Mouse (Mus musculus) sigmoid colon, adult 10 weeks (tissue): Measurements from ENCODE around the gene Spice1. TPM values are rescaled to one million over a fixed set of nuclear protein-coding genes. Genes with fewer than 3 reads are reported as not detected.

Experiments
- polyA plus RNA-seq: library from polyadenylated mRNA; stranded (reverse); fragments of 350-450 nt; fragmentation: Illumina TruSeq; extraction: RNeasy Lipid Tissue Mini Kit (QIAGEN cat#74804); gene quantifications from one replicate; pipeline ENCODE4 v1.2.3, GENCODE M21; 2014; ENCODE audit warnings: low read depth, low replicate concordance

Gene Spice1
- polyA plus RNA-seq: 33.8 TPM

GRCm38 (mm10) chr16:44347071-44347901 is at the start of gene Spice1:
TSS of gene Spice1 (plus strand) at chr16:44347121.

GRCm38 (mm10) chr16:44332861-44333284 is 14.0 kb upstream of the Spice1 start, which contains the start of gene Sidt1:
TSS of gene Sidt1 (minus strand) at chr16:44333196.

GRCm38 (mm10) chr16:44394577-44395243 is 47.8 kb downstream of the Spice1 start, which contains the start of gene Cfap44:
TSS of gene Cfap44 (plus strand) at chr16:44394796.

Other genes starting within 250 kb of the Spice1 start
- gene Atp6v1a, start 207.4 kb upstream of the Spice1 start, polyA plus RNA-seq: 99.0 TPM
- gene Naa50, start 207.3 kb upstream of the Spice1 start, polyA plus RNA-seq: 255 TPM
- 79.6 TPM for gene Usf3, start 173.9 kb upstream of the Spice1 start, polyA plus RNA-seq
- 13.2 TPM for gene Sidt1, start 13.9 kb upstream of the Spice1 start, polyA plus RNA-seq
- gene Cfap44, start 47.7 kb downstream of the Spice1 start, polyA plus RNA-seq: 0.82 TPM
- gene Boc, start 211.8 kb downstream of the Spice1 start, polyA plus RNA-seq: 7.9 TPM